Mouse (Mus musculus) hindbrain, embryonic 12.5 days (tissue): Measurements from ENCODE around the gene Dhx32. TPM values are rescaled to one million over a fixed set of nuclear protein-coding genes. Genes with fewer than 3 reads are reported as not detected.

Experiments used
- ATAC-seq: fragments of 200-750 bp; cut with Nextera tagmentation; 2 replicates; pipeline ENCODE4 v1.8.0; 2017; ENCODE audit warnings: moderate TSS enrichment; ENCODE audit not compliant: low FRiP score
- H3K27ac ChIP-seq: fragments of 300-500 bp; sonication (generic); 2 replicates; pipeline ENCODE4 v1.5.1; 2016; ENCODE audit warnings: mild to moderate bottlenecking
- H3K27me3 ChIP-seq: fragments of 300-500 bp; sonication (generic); 2 replicates; pipeline ENCODE4 v1.6.1; 2016; ENCODE audit warnings: mild to moderate bottlenecking
- H3K36me3 ChIP-seq: fragments of 300-500 bp; sonication (generic); 2 replicates; pipeline ENCODE4 v1.6.1; 2016; ENCODE audit warnings: mild to moderate bottlenecking
- H3K4me1 ChIP-seq: fragments of 300-500 bp; sonication (generic); 2 replicates; pipeline ENCODE4 v1.6.1; 2016
- H3K4me2 ChIP-seq: fragments of 300-500 bp; sonication (generic); replicated peaks from 2 replicates; pipeline ENCODE4 v1.6.1; 2016; ENCODE audit warnings: mild to moderate bottlenecking
- H3K4me3 ChIP-seq: fragments of 300-500 bp; sonication (generic); 2 replicates; pipeline ENCODE4 v1.5.1; 2016; ENCODE audit warnings: mild to moderate bottlenecking
- H3K9ac ChIP-seq: fragments of 300-500 bp; sonication (generic); 2 replicates; pipeline ENCODE4 v1.6.1; 2016; ENCODE audit warnings: mild to moderate bottlenecking, moderate library complexity
- H3K9me3 ChIP-seq: fragments of 300-500 bp; sonication (generic); replicated peaks from 2 replicates; pipeline ENCODE4 v1.6.1; 2016; ENCODE audit warnings: mild to moderate bottlenecking
- WGBS: fragments of 180-500 bp; shearing (Covaris S2); methylation state at CpG from one replicate; pipeline ENCODE4 v1.1.7; 2016; 5-methylcytosine and 5-hydroxymethylcytosine counted together
- polyA plus RNA-seq: library from polyadenylated mRNA; unstranded; fragments of >200 nt; fragmentation: Nextera tagmentation; extraction: Ambion mirVana; gene quantifications from 2 replicates; pipeline ENCODE4 v1.2.1, GENCODE M21; 2016

Gene Dhx32
- polyA plus RNA-seq, 1 experiment from 2014 or later: 33.0 TPM

GRCm38 (mm10) chr7:133792771-133793170, 10.2 kb upstream of the Dhx32 start:
- no peak overlapping the region for H3K4me3 ChIP-seq
- 38% methylated on average over 1 of the region's 1 CpGs for WGBS
- ATAC-seq: no peak

GRCm38 (mm10) chr7:133790608-133791229, 8.2 kb upstream of the Dhx32 start:
- no peak for ATAC-seq
- H3K27me3 ChIP-seq: no peaks in the 10 kb centered on the region
- no peaks in the 10 kb centered on the region for H3K9me3 ChIP-seq
- no peak overlapping the region for H3K9ac ChIP-seq
- H3K4me1 ChIP-seq: no peaks in the 10 kb centered on the region
- 91% methylated on average over 4 of the region's 4 CpGs for WGBS
- H3K36me3 ChIP-seq: no peaks in the 10 kb centered on the region
- no peak overlapping the region for H3K4me2 ChIP-seq
- no peak overlapping the region for H3K4me3 ChIP-seq
- no peak overlapping the region for H3K27ac ChIP-seq

More at GRCm38 (mm10) chr7:133792771-133793170, 10.2 kb upstream of the Dhx32 start:
- H3K27me3 ChIP-seq: no peaks in the 10 kb centered on the region
- H3K27ac ChIP-seq: no peak overlapping the region
- H3K9ac ChIP-seq: no peak overlapping the region
- no peaks in the 10 kb centered on the region for H3K9me3 ChIP-seq
- no peaks in the 10 kb centered on the region for H3K4me1 ChIP-seq
- H3K4me2 ChIP-seq: no peak overlapping the region
- H3K36me3 ChIP-seq: no peaks in the 10 kb centered on the region

DNA sequence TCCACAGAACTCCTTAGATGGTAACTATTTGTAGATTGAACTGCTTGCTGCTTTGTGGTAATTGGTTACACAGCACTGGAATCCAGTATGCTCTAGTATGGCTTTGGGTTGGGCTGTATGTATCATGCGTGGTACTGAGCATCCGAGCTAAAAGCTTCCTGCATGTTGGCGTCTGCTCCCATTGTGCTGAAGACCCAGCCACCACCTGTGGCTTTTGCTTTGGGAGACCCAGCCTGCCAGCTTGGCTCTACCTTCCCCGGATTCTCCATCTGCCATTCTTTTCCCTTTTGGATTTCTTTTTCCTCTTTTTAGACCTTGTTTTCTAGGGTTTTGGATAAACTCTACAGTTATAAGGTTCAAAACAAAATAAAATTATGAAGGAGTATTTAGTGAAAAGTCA, 7.6 kb upstream of the Dhx32 start:
- Histone ChIP-seq H3K4me1 (no peaks in the 10 kb centered on the region), H3K9ac (no peak overlapping the region), H3K36me3 (no peaks in the 10 kb centered on the region), H3K4me2 (no peak overlapping the region), H3K4me3 (no peak overlapping the region), H3K27ac (no peak overlapping the region), H3K9me3 (no peaks in the 10 kb centered on the region), H3K27me3 (no peaks in the 10 kb centered on the region)
- no peak for ATAC-seq
- 94% methylated on average over 4 of the region's 4 CpGs for WGBS

- H3K27ac ChIP-seq: no peak overlapping the region
- no peaks in the 10 kb centered on the region for H3K9me3 ChIP-seq
- H3K27me3 ChIP-seq: peaks cover under 1% of the 10 kb centered on the region; the same call in 1 of the 2 replicates
- no peak for ATAC-seq
- 76% methylated on average over 3 of the region's 3 CpGs for WGBS
- no peaks in the 10 kb centered on the region for H3K36me3 ChIP-seq
- H3K9ac ChIP-seq: no peak overlapping the region
- H3K4me1 ChIP-seq: no peaks in the 10 kb centered on the region
- H3K4me2 ChIP-seq: no peak overlapping the region
- H3K4me3 ChIP-seq: no peak overlapping the region
These were observed 5.6 kb upstream of the Dhx32 start for GRCm38 (mm10) chr7:133788147-133788546.

- H3K4me3 ChIP-seq: no peak overlapping the region
- H3K36me3 ChIP-seq: no peaks in the 10 kb centered on the region
- H3K27ac ChIP-seq: no peak overlapping the region
- H3K27me3 ChIP-seq: peaks cover 5% of the 10 kb centered on the region; the same call in 1 of the 2 replicates
- no peak overlapping the region for H3K4me2 ChIP-seq
- no peaks in the 10 kb centered on the region for H3K9me3 ChIP-seq
- 90% methylated on average over 6 of the region's 6 CpGs for WGBS
- 0 out of 2 replicates have a peak, but pooled peaks cover 4% of the 10 kb centered on the region for H3K4me1 ChIP-seq
- no peak overlapping the region for H3K9ac ChIP-seq
- no peak for ATAC-seq
These were observed 5.0 kb upstream of the Dhx32 start for GRCm38 (mm10) chr7:133787571-133787970.

GRCm38 (mm10) chr7:133781991-133782390, 535 bp downstream of the Dhx32 start:
- ATAC-seq: no peak
- Histone ChIP-seq H3K9ac (no peak overlapping the region), H3K4me2 (no peak overlapping the region), H3K4me1 (0 out of 2 replicates have a peak, but pooled peaks cover 4% of the 10 kb centered on the region), H3K9me3 (no peaks in the 10 kb centered on the region), H3K27me3 (peaks cover 5% of the 10 kb centered on the region; the same call in 1 of the 2 replicates), H3K4me3 (no peak overlapping the region), H3K36me3 (no peaks in the 10 kb centered on the region), H3K27ac (no peak overlapping the region)
- WGBS: 71% methylated on average over 6 of the region's 6 CpGs

DNA sequence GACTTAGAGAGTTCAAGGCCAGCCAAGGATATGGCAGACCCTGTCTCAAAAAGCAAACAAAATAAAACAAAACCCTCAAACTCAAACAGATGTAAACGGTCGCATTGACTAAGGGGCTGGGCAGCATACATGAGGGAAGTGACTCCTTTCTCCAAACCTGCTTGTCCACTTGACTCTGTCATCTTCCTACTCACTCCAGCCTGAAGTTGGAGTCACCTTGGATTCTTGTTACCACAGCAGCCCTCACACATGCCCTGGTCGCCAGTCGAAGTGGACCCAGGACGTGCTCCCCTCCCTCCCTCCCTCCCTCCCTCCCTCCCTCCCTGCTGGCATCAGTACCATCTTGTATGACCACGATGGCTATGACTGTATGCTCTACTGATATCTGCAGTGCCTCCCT, 943 bp downstream of the Dhx32 start:
- no peak overlapping the region for H3K4me2 ChIP-seq
- H3K9ac ChIP-seq: no peak overlapping the region
- no peaks in the 10 kb centered on the region for H3K9me3 ChIP-seq
- no peak overlapping the region for H3K27ac ChIP-seq
- 73% methylated on average over 6 of the region's 6 CpGs for WGBS
- no peak overlapping the region for H3K4me3 ChIP-seq
- H3K36me3 ChIP-seq: no peaks in the 10 kb centered on the region
- H3K27me3 ChIP-seq: peaks cover 5% of the 10 kb centered on the region; the same call in 1 of the 2 replicates
- no peak for ATAC-seq
- 0 out of 2 replicates have a peak, but pooled peaks cover 4% of the 10 kb centered on the region for H3K4me1 ChIP-seq

DNA sequence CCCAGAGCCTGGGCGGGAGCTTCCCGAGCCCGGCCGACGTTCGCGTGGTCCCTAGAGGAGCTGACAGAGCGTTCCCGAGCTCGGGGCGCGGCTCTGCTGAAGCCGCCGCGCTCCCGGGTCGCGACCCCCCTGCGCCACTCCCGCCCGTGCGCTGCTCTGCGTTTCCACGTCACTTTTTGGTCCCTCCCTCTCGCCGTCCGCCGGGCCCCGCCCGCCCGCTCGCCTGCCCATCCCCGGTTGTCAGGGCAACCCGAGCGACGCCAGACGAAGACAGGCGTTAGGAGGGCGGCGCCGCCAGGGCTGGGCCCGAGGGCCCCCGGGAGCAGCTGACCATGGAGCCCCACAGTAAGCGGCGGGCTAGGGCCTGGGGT, 5.9 kb downstream of the Dhx32 start, which contains the start of gene Fank1:
TSS of gene Fank1 (plus strand) at position 236 of the 371 bp plus-strand sequence.
- H3K9ac ChIP-seq: peak within 1 kb of the TSS; percentile 72
- no peaks in the 10 kb centered on the region for H3K27me3 ChIP-seq
- no peaks in the 10 kb centered on the region for H3K36me3 ChIP-seq
- H3K9me3 ChIP-seq: no peaks in the 10 kb centered on the region
- 0% methylated on average over 45 of the region's 45 CpGs for WGBS
- ATAC-seq: peak; percentile 95
- no peak within 1 kb of the TSS for H3K27ac ChIP-seq
- H3K4me2 ChIP-seq: peak within 1 kb of the TSS; percentile 78
- H3K4me1 ChIP-seq: peaks cover 18% of the 10 kb centered on the region
- H3K4me3 ChIP-seq: peak within 1 kb of the TSS; percentile 64

DNA sequence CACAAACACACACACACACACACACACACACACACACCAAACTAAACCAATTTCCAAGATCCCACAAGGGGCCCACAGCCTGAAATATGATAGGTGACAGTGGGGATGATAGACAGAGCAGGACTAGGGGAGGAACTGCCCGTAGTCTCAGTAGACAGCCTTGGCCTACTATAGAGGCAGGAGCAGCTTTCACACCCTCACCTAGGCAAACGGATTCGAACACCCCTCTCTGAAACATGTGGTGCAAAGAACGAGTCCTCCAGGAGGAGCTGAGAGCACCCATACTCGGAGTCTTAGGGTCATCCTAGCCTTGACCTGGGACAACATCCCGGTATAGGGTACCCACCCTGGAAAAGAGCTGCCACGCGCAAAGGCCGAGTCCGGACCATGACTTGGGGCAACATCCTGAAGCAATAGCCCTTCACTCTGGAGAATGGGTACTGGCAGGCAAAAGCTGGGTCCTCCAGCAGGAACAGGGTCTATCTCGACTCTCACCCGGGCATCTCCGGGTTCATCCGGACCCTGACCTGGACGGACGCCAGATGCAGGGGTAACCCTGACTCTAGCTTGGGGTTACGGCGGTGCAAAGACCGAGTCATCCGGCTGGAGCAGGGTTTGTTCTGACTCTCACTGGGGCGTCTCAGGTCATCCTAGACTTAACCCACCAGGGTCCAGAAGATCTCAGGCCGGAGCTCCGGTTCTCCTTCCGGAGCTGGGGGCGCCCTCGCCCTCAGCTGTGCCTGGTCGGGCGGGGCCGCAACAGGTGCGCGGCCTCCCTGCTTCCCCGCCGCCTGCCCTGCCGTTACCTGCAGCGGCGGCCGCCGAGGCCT, 6.5 kb downstream of the Dhx32 start:
- Histone ChIP-seq H3K36me3 (no peaks in the 10 kb centered on the region), H3K4me2 (peak overlapping the region; percentile 78), H3K9me3 (no peaks in the 10 kb centered on the region), H3K27me3 (no peaks in the 10 kb centered on the region), H3K4me1 (peaks cover 18% of the 10 kb centered on the region), H3K4me3 (peak overlapping the region; percentile 64), H3K9ac (peak overlapping the region; percentile 72), H3K27ac (no peak overlapping the region)
- peak; percentile 71 for ATAC-seq
- 3% methylated on average over 37 of the region's 38 CpGs for WGBS

- H3K4me1 ChIP-seq: peaks cover 18% of the 10 kb centered on the region
- H3K27me3 ChIP-seq: no peaks in the 10 kb centered on the region
- peak overlapping the region; percentile 78 for H3K4me2 ChIP-seq
- H3K9me3 ChIP-seq: no peaks in the 10 kb centered on the region
- no peak for ATAC-seq
- no peak overlapping the region for H3K4me3 ChIP-seq
- 0 out of 2 replicates have a peak overlapping the region, but pooled peaks have one; percentile 18 for H3K9ac ChIP-seq
- no peaks in the 10 kb centered on the region for H3K36me3 ChIP-seq
- 58% methylated on average over 5 of the region's 5 CpGs for WGBS
- no peak overlapping the region for H3K27ac ChIP-seq
These were observed 7.3 kb downstream of the Dhx32 start for GRCm38 (mm10) chr7:133775179-133775578.

GRCm38 (mm10) chr7:133768517-133768916, 14.0 kb downstream of the Dhx32 start:
- Histone ChIP-seq H3K27me3 (no peaks in the 10 kb centered on the region), H3K4me1 (0 out of 2 replicates have a peak, but pooled peaks cover 5% of the 10 kb centered on the region), H3K9me3 (no peaks in the 10 kb centered on the region), H3K27ac (no peak overlapping the region), H3K4me2 (no peak overlapping the region), H3K36me3 (no peaks in the 10 kb centered on the region), H3K9ac (no peak overlapping the region), H3K4me3 (no peak overlapping the region)
- ATAC-seq: no peak
- 73% methylated on average over 5 of the region's 5 CpGs for WGBS

DNA sequence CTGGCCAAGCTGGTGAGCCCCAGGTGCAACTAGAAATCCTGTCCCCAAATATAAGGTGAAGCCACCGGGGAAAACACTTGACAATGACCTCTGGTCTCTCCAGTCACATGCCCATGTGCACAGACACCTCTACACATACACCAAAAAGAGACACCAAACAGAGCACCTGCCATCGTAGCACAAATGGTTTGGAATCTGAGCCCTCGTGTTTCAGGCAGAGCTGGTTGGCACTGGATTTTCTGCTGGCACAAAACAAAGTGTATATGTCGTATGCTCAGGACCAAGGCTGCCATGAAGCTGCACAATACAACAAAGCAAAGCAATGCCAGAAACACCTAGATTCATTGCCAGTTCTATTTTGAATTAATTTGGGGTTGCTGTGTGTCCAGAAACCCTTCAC, 14.5 kb downstream of the Dhx32 start:
- Histone ChIP-seq H3K4me3 (no peak overlapping the region), H3K36me3 (no peaks in the 10 kb centered on the region), H3K27ac (no peak overlapping the region), H3K9ac (no peak overlapping the region), H3K4me2 (no peak overlapping the region), H3K4me1 (0 out of 2 replicates have a peak, but pooled peaks cover 5% of the 10 kb centered on the region), H3K27me3 (no peaks in the 10 kb centered on the region), H3K9me3 (no peaks in the 10 kb centered on the region)
- ATAC-seq: no peak
- 87% methylated on average over 4 of the region's 4 CpGs for WGBS
